Mouse (Mus musculus): ENCODE measurements around the gene Tradd. TPM values are rescaled to one million over a fixed set of nuclear protein-coding genes. Genes with fewer than 3 reads are reported as not detected.

Tradd gene
- polyA plus RNA-seq, 1 experiment from 2014 or later = 17.9 TPM

GRCm38 (mm10) chr8:105257318-105258114, 6.9 kb downstream of the Tradd start:
- Histone ChIP-seq H3K36me3 (peaks cover 4% of the 10 kb centered on the region; the same call in 1 of the 2 replicates), H3K4me3 (no peak overlapping the region), H3K4me1 (replicated peaks) (peaks cover 42% of the 10 kb centered on the region), H3K9ac (no peak overlapping the region), H3K4me2 (no peak overlapping the region), H3K9me3 (replicated peaks) (no peaks in the 10 kb centered on the region), H3K27me3 (peaks cover 43% of the 10 kb centered on the region), H3K27ac (no peak overlapping the region)
- no peak for ATAC-seq (replicated peaks; ENCODE audit: insufficient number of reproducible peaks, insufficient read depth, low FRiP score, low read depth)
- WGBS = 64% methylated on average over 7 of the region's 7 CpGs

GRCm38 (mm10) chr8:105254966-105255350, 9.5 kb downstream of the Tradd start, which contains the start of gene B3gnt9:
TSS of gene B3gnt9 (minus strand) at chr8:105255153.
- peaks cover 32% of the 10 kb centered on the region for H3K27me3 ChIP-seq
- 2% methylated on average over 14 of the region's 14 CpGs for WGBS
- ATAC-seq (replicated peaks; ENCODE audit: insufficient number of reproducible peaks, insufficient read depth, low FRiP score, low read depth) = peak; percentile 54

GRCm38 (mm10) chr8:105254152-105254965, 10.1 kb downstream of the Tradd start:
- no peaks in the 10 kb centered on the region for H3K9me3 ChIP-seq (replicated peaks)
- peak overlapping the region; percentile 93 for H3K4me2 ChIP-seq
- H3K36me3 ChIP-seq = peaks cover 26% of the 10 kb centered on the region
- H3K9ac ChIP-seq = peak overlapping the region; percentile 65
- H3K4me1 ChIP-seq (replicated peaks) = peaks cover 33% of the 10 kb centered on the region
- peak overlapping the region; percentile 60 for H3K4me3 ChIP-seq
- peaks cover 30% of the 10 kb centered on the region for H3K27me3 ChIP-seq
- ATAC-seq (replicated peaks; ENCODE audit: insufficient number of reproducible peaks, insufficient read depth, low FRiP score, low read depth) = peak; percentile 79
- peak overlapping the region; percentile 74 for H3K27ac ChIP-seq
- WGBS = under 1% methylated on average over 74 of the region's 74 CpGs

More at GRCm38 (mm10) chr8:105254966-105255350, 9.5 kb downstream of the Tradd start, which contains the start of gene B3gnt9:
- Histone ChIP-seq H3K4me3 (peak within 1 kb of the TSS; percentile 60), H3K27ac (peak within 1 kb of the TSS; percentile 74), H3K9me3 (replicated peaks) (no peaks in the 10 kb centered on the region), H3K9ac (peak within 1 kb of the TSS; percentile 65), H3K4me2 (peak within 1 kb of the TSS; percentile 93), H3K4me1 (replicated peaks) (peaks cover 39% of the 10 kb centered on the region), H3K36me3 (peaks cover 20% of the 10 kb centered on the region)

GRCm38 (mm10) chr8:105253766-105254151, 10.7 kb downstream of the Tradd start:
- WGBS = 48% methylated on average over 20 of the region's 20 CpGs
- H3K27ac ChIP-seq = no peak overlapping the region

GRCm38 (mm10) chr8:105252680-105253537, 11.5 kb downstream of the Tradd start:
- no peaks in the 10 kb centered on the region for H3K9me3 ChIP-seq (replicated peaks)
- 0 out of 2 replicates have a peak overlapping the region, but pooled peaks have one; percentile 44 for H3K9ac ChIP-seq
- no peak for ATAC-seq (replicated peaks; ENCODE audit: insufficient number of reproducible peaks, insufficient read depth, low FRiP score, low read depth)
- peaks cover 40% of the 10 kb centered on the region for H3K36me3 ChIP-seq
- H3K4me3 ChIP-seq = no peak overlapping the region
- no peak overlapping the region for H3K27ac ChIP-seq
- peak overlapping the region; percentile 93; the same call in 1 of the 2 replicates for H3K4me2 ChIP-seq
- WGBS = 61% methylated on average over 10 of the region's 10 CpGs
- peaks cover 24% of the 10 kb centered on the region for H3K4me1 ChIP-seq (replicated peaks)
- peaks cover 16% of the 10 kb centered on the region for H3K27me3 ChIP-seq

More at GRCm38 (mm10) chr8:105253766-105254151, 10.7 kb downstream of the Tradd start:
- Histone ChIP-seq H3K4me1 (replicated peaks) (peaks cover 27% of the 10 kb centered on the region), H3K9me3 (replicated peaks) (no peaks in the 10 kb centered on the region), H3K4me3 (peak overlapping the region; percentile 60), H3K4me2 (peak overlapping the region; percentile 93), H3K36me3 (peaks cover 32% of the 10 kb centered on the region), H3K27me3 (peaks cover 25% of the 10 kb centered on the region), H3K9ac (peak overlapping the region; percentile 44)
- no peak for ATAC-seq (replicated peaks; ENCODE audit: insufficient number of reproducible peaks, insufficient read depth, low FRiP score, low read depth)

GRCm38 (mm10) chr8:105251954-105252353, 12.5 kb downstream of the Tradd start:
- Histone ChIP-seq H3K4me1 (replicated peaks) (peaks cover 24% of the 10 kb centered on the region), H3K4me2 (no peak overlapping the region), H3K36me3 (peaks cover 44% of the 10 kb centered on the region), H3K9me3 (replicated peaks) (no peaks in the 10 kb centered on the region), H3K27ac (no peak overlapping the region), H3K9ac (no peak overlapping the region), H3K4me3 (no peak overlapping the region), H3K27me3 (peaks cover 15% of the 10 kb centered on the region; the same call in 1 of the 2 replicates)
- WGBS = 91% methylated on average over 6 of the region's 6 CpGs
- no peak for ATAC-seq (replicated peaks; ENCODE audit: insufficient number of reproducible peaks, insufficient read depth, low FRiP score, low read depth)

- H3K9me3 ChIP-seq (replicated peaks) = no peaks in the 10 kb centered on the region
- H3K9ac ChIP-seq = no peak overlapping the region
- H3K36me3 ChIP-seq = peaks cover 47% of the 10 kb centered on the region
- WGBS = 89% methylated on average over 7 of the region's 7 CpGs
- no peak overlapping the region for H3K4me3 ChIP-seq
- no peaks in the 10 kb centered on the region for H3K27me3 ChIP-seq
- no peaks in the 10 kb centered on the region for H3K4me1 ChIP-seq (replicated peaks)
- H3K4me2 ChIP-seq = no peak overlapping the region
- H3K27ac ChIP-seq = no peak overlapping the region
- ATAC-seq (replicated peaks; ENCODE audit: insufficient number of reproducible peaks, insufficient read depth, low FRiP score, low read depth) = no peak
Measured at GRCm38 (mm10) chr8:105241016-105241415, 23.4 kb downstream of the Tradd start.

GRCm38 (mm10) chr8:105237442-105238142, 26.8 kb downstream of the Tradd start:
- ATAC-seq (replicated peaks; ENCODE audit: insufficient number of reproducible peaks, insufficient read depth, low FRiP score, low read depth) = no peak

GRCm38 (mm10) chr8:105235206-105235605, 29.2 kb downstream of the Tradd start:
- H3K9ac ChIP-seq = no peak overlapping the region
- no peaks in the 10 kb centered on the region for H3K27me3 ChIP-seq
- 67% methylated on average over 1 of the region's 1 CpGs for WGBS
- H3K36me3 ChIP-seq = peaks cover 17% of the 10 kb centered on the region; the same call in 1 of the 2 replicates
- H3K4me1 ChIP-seq (replicated peaks) = no peaks in the 10 kb centered on the region
- no peak overlapping the region for H3K27ac ChIP-seq
- ATAC-seq (replicated peaks; ENCODE audit: insufficient number of reproducible peaks, insufficient read depth, low FRiP score, low read depth) = no peak
- H3K4me3 ChIP-seq = no peak overlapping the region
- no peak overlapping the region for H3K4me2 ChIP-seq
- no peaks in the 10 kb centered on the region for H3K9me3 ChIP-seq (replicated peaks)

More at GRCm38 (mm10) chr8:105237442-105238142, 26.8 kb downstream of the Tradd start:
- no peak overlapping the region for H3K4me2 ChIP-seq
- H3K27ac ChIP-seq = no peak overlapping the region
- no peaks in the 10 kb centered on the region for H3K4me1 ChIP-seq (replicated peaks)
- WGBS = 90% methylated on average over 14 of the region's 14 CpGs
- no peaks in the 10 kb centered on the region for H3K9me3 ChIP-seq (replicated peaks)
- no peak overlapping the region for H3K4me3 ChIP-seq
- H3K36me3 ChIP-seq = peaks cover 38% of the 10 kb centered on the region
- H3K27me3 ChIP-seq = no peaks in the 10 kb centered on the region
- no peak overlapping the region for H3K9ac ChIP-seq
